9 mouse cellular contexts compared by ENCODE assay signal in the genomic region with DNA sequence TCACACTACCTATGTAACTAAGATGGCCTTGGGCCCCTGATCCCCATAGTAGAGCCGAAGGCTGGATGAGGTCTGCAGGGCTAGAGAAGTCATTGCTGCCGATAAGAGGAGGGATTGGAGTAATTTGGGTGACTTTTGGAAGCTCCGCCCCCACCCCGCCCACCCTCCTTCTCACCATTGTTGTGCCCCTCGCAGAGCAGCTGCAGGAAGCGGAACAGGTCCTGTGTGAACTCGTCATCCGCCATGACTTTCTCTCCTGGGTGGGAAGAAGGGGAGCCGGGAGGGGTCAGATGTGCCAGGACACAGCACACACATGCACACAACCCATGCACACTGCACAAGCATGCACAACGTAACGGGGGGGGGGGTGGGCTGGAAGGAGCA.
DNase-seq lines count a peak whose midpoint lies in the region; ATAC-seq and TF ChIP-seq lines count a peak whose summit lies in the region.
"Had no signal": no experiment of that assay in that cellular context is flagged by ENCODE, and none has a peak within 500 bp of the region (broad histone marks: within the 10 kb centered on the region; RNA-seq: fewer than 3 reads in every experiment).

No protein-coding gene starts in this region.

- H3K36me3 ChIP-seq in forebrain, embryonic 10.5 days (replicated peaks), result 0 out of 2 replicates have a peak, but pooled peaks cover 3% of the 10 kb centered on the region
- no peaks in the 10 kb centered on the region for H3K36me3 ChIP-seq in forebrain, postnatal 0 days (ENCODE audit: insufficient read depth)
- no peaks in the 10 kb centered on the region for H3K36me3 ChIP-seq in hindbrain, embryonic 14.5 days (replicated peaks; ENCODE audit: control insufficient read depth, insufficient read depth)
- H3K36me3 ChIP-seq in midbrain, embryonic 15.5 days (replicated peaks), result no peaks in the 10 kb centered on the region

- WGBS in forebrain, embryonic 10.5 days, result 47% methylated on average over 11 of the region's 11 CpGs
- WGBS in forebrain, postnatal 0 days, result 34% methylated on average over 11 of the region's 11 CpGs
- 34% methylated on average over 11 of the region's 11 CpGs for WGBS in hindbrain, embryonic 14.5 days
- WGBS in midbrain, embryonic 15.5 days, result 39% methylated on average over 11 of the region's 11 CpGs

- peaks cover 50% of the 10 kb centered on the region for H3K4me1 ChIP-seq in forebrain, embryonic 10.5 days
- H3K4me1 ChIP-seq in forebrain, postnatal 0 days (ENCODE audit: insufficient read depth), result no peaks in the 10 kb centered on the region
- H3K4me1 ChIP-seq in hindbrain, embryonic 14.5 days (replicated peaks; ENCODE audit: control insufficient read depth, insufficient read depth, low read length), result peaks cover 15% of the 10 kb centered on the region
- peaks cover 16% of the 10 kb centered on the region for H3K4me1 ChIP-seq in midbrain, embryonic 15.5 days

- no peak overlapping the region for H3K27ac ChIP-seq in forebrain, embryonic 10.5 days
- H3K27ac ChIP-seq in forebrain, postnatal 0 days (ENCODE audit: low read depth, low read length), result no peak overlapping the region
- H3K27ac ChIP-seq in layer of hippocampus, adult 2 months, result no peak overlapping the region
- H3K27ac ChIP-seq in hindbrain, embryonic 14.5 days, result peak overlapping the region; percentile 74
- H3K27ac ChIP-seq in midbrain, embryonic 15.5 days, result peak overlapping the region; percentile 57; the same call in 1 of the 2 replicates

- no peak overlapping the region for H3K4me2 ChIP-seq in forebrain, postnatal 0 days (ENCODE audit: low read depth)
- H3K4me2 ChIP-seq in hindbrain, embryonic 14.5 days (replicated peaks), result 0 out of 2 replicates have a peak overlapping the region, but pooled peaks have one; percentile 4
- H3K4me2 ChIP-seq in midbrain, embryonic 15.5 days, result peak overlapping the region; percentile 9; the same call in 1 of the 2 replicates

- no peak for TF ChIP-seq CTCF in forebrain, postnatal 0 days (IDR thresholded peaks at IDR 0.05; ENCODE audit: low read depth)
- no peak for TF ChIP-seq CTCF in layer of hippocampus, adult 2 months (conservative IDR thresholded peaks at IDR 0.05)

- peaks cover 13% of the 10 kb centered on the region; the same call in 1 of the 2 replicates for H3K27me3 ChIP-seq in forebrain, embryonic 10.5 days (ENCODE audit: poor library complexity, severe bottlenecking)
- no peaks in the 10 kb centered on the region for H3K27me3 ChIP-seq in forebrain, postnatal 0 days (ENCODE audit: insufficient read depth, low read length)
- no peaks in the 10 kb centered on the region for H3K27me3 ChIP-seq in hindbrain, embryonic 14.5 days (ENCODE audit: control insufficient read depth, insufficient read depth, low read length)
- H3K27me3 ChIP-seq in midbrain, embryonic 15.5 days (replicated peaks), result peaks cover 4% of the 10 kb centered on the region; the same call in 1 of the 2 replicates

- H3K4me3 ChIP-seq in forebrain, embryonic 10.5 days, result peak overlapping the region; percentile 17; the same call in 1 of the 2 replicates
- H3K4me3 ChIP-seq in forebrain, postnatal 0 days (ENCODE audit: low read depth, low read length), result no peak overlapping the region
- H3K4me3 ChIP-seq in layer of hippocampus, adult 2 months, result peak overlapping the region; percentile 19; the same call in 1 of the 2 replicates
- no peak overlapping the region for H3K4me3 ChIP-seq in hindbrain, embryonic 14.5 days (replicated peaks; ENCODE audit: low read length)
- H3K4me3 ChIP-seq in midbrain, embryonic 15.5 days, result no peak overlapping the region

- no peak overlapping the region for H3K9ac ChIP-seq in forebrain, postnatal 0 days
- no peak overlapping the region for H3K9ac ChIP-seq in hindbrain, embryonic 14.5 days
- no peak overlapping the region for H3K9ac ChIP-seq in midbrain, embryonic 15.5 days

- DNase-seq in forebrain, embryonic 10.5 days (ENCODE audit: extremely low spot score, low spot score), result no peak
- DNase-seq in forebrain, postnatal 0 days, result no peak
- DNase-seq in layer of hippocampus, adult 2 months (ENCODE audit: low spot score in 2 of 2), result no peak
- DNase-seq in layer of hippocampus, postnatal 10 days (ENCODE audit: low spot score in 2 of 2), result no peak
- no peak for DNase-seq in hindbrain, embryonic 14.5 days (ENCODE audit: low spot score)
- no peak for DNase-seq in spleen, postnatal 36 days (ENCODE audit: low spot score in 2 of 2)
- DNase-seq in urinary bladder, postnatal 14 days (ENCODE audit: low spot score), result no peak
- DNase-seq: cerebellum, adult 8-10 months had no signal

- ATAC-seq in forebrain, postnatal 0 days, result no peak
- no peak; the same call in 1 of the 2 replicates for ATAC-seq in hindbrain, embryonic 14.5 days (ENCODE audit: low FRiP score)
- no peak for ATAC-seq in midbrain, embryonic 15.5 days (replicated peaks)

- no peaks in the 10 kb centered on the region; the same call in none of the 2 replicates for H3K9me3 ChIP-seq in forebrain, embryonic 10.5 days
- H3K9me3 ChIP-seq in forebrain, postnatal 0 days (ENCODE audit: low read length), result no peaks in the 10 kb centered on the region
- no peaks in the 10 kb centered on the region for H3K9me3 ChIP-seq in hindbrain, embryonic 14.5 days (ENCODE audit: control insufficient read depth, low read length)
- H3K9me3 ChIP-seq in midbrain, embryonic 15.5 days, result no peaks in the 10 kb centered on the region

Comparison
In these comparisons a context has a peak if more than half of its experiments do, and no peak if none do; other contexts are left out.
1. H3K4me3 ChIP-seq: peak in forebrain, embryonic 10.5 days (single experiment) and layer of hippocampus, adult 2 months (single experiment); none in forebrain, postnatal 0 days (single experiment), hindbrain, embryonic 14.5 days (single experiment) and midbrain, embryonic 15.5 days (single experiment).
2. H3K27ac ChIP-seq: peak in hindbrain, embryonic 14.5 days (single experiment) and midbrain, embryonic 15.5 days (single experiment); none in forebrain, embryonic 10.5 days (single experiment), forebrain, postnatal 0 days (single experiment) and layer of hippocampus, adult 2 months (single experiment).